Mouse (Mus musculus) cerebellum, adult 2 months (tissue): ENCODE measurements at regions not wholly inside any gene's neighbourhood (a gene's known extent, or its start where the extent isn't known, plus 50 kb on each side); places are given as distances from the start of the nearest gene placed in this dataset.

Source experiments
- CTCF ChIP-seq: fragments of 200-500 bp; IDR thresholded peaks from 2 replicates; pipeline ENCODE4 v1.5.1; 2011; ENCODE audit warnings: low read depth, mild to moderate bottlenecking, control low read depth, low read length, moderate library complexity, borderline replicate concordance; ENCODE audit not compliant: insufficient read depth
- POLR2A ChIP-seq: fragments of 200-500 bp; IDR thresholded peaks from 2 replicates; pipeline ENCODE4 v1.6.1; 2011; ENCODE audit warnings: low read length, control low read depth, borderline replicate concordance; ENCODE audit not compliant: insufficient read depth

GRCm38 (mm10) chr13:89428272-89429071 is 111.1 kb upstream of the Hapln1 start:
- TF ChIP-seq POLR2A (no peak), CTCF (no peak)
